Mouse (Mus musculus): ENCODE results near the gene Car5a.

The Car5a gene

DNA sequence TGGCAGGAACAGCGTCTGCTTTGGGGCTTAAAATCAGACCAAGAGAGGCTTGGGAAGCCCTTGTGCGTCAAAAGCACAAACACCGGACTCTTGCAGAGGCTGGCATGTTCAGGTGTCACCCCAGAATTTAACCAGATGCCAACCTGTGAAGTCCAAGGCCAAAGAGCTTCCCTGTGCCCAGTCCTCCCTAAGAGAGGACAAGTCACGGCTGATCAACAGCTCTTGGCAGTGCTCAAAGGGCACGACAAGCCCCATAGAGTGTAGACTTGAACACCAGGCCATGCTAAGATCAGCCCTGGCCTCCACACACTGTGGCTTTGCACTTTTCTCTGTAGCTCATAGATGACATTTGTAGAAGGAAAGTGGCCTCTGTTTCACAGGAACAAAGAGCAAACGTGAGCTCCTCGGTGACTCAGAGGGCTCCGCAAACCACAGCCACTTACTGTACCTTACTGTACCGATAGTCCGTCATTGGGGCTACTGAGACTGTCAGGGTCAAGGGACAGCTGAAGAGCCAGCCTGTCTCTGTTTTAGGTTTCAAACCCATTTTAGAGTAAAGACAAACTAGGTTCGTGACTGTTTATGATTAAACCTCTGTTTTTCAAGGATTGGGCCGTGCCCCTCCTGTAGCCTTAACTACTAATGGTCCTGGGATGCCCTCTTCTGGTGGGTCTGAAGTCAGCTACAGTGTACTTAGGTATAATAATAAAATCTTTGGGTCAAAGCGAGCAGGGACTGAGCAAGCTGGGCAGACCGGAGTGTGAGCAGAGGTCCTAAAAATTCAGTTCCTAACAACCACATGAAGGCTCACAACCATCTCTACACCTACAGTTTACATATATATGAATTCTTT, 11.8 kb downstream of the Car5a start:
- DNase-seq: no peak

DNA sequence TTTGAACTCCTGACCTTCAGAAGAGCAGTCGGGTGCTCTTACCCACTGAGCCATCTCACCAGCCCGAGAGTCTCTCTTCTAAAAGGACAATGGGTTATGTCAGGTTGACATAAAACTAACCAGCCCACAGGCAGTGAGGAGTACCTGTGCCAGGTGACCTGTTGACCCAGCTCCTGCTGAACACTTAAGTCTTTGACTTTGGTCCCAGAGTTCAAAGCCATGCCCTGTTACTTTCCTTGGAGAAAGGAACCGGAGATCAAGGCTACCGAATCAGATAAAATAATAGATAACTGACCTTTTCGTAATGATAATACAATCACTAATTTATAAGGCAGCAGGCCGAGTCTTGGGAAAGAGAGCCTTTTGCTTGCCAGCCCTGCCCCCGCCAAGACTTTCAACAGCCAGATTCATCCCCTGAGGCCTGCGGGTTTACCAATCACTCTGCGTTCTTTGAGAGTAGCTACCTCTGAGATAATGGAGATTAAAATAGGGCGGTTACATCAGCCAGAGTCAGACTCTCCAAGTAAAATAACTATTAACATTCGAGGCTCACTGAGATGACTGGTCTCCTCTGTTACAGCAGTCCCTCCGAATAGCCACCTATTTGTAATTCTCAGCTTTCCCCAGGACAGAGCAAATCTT, 12.6 kb downstream of the Car5a start:
- no peak for DNase-seq

DNA sequence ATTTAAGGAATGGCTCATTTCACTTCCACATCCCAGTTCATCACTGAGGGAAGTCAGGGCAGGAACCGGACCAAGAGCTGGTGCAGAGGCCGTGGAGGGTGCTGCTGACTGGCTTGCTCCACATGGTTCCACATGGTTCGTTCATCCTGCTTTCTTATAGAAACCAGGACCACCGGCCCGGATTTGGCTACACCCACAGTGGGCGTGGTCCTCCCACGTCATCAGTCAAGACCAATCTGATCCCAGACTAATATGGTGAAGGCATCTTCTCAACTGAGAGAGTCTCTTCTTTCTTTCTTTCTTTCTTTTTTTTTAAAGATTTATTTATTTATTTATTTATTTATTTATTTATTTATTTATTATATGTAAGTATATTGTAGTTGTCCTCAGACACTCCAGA, 13.1 kb downstream of the Car5a start:
- no peak for DNase-seq

GRCm38 (mm10) chr8:121930047-121930446, 14.7 kb downstream of the Car5a start:
- no peak for DNase-seq

GRCm38 (mm10) chr8:121927316-121927715, 17.4 kb downstream of the Car5a start:
- peak; percentile 69 for DNase-seq

- DNase-seq: no peak
Observed at GRCm38 (mm10) chr8:121926266-121926665, 18.4 kb downstream of the Car5a start.

DNA sequence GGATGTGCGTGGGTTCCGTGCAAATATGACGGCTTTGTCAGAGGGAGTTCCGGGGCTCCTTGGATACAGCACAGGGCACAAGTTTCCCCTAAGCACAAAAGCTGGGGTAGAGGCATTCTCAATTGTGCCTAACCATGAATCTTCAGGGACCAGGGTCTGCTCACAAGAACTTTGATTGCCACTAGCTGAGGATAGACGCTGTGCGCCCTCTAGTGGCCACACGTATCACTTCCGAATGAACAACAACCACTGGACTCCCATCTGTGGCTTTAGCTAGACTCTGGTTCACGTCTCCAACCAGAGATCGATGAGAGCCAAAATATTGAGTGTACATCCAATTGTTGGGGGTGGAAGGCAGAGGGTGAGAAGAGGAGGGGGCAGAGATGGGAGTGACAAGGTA, 19.1 kb downstream of the Car5a start:
- DNase-seq: peak; percentile 78

DNA sequence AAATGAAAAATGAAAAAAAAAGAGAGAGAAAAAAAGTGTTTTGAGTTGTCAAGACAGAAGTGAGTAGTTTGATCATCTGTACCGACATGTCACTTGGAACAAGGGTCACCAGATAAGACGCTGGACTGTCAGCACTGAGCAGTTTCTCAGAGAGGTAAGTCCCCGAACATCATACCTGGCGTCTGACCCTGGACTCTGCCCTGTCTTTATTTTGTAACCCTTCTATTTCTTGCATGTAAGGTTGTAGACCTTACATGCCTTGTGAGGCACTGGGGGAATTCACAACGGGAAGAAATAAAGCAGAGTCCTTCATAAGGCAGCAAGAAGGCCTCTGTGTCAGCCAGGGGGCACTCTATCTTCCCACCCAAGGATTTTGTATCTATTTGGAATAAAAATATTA, 20.0 kb downstream of the Car5a start:
- DNase-seq: no peak

- no peak for DNase-seq
Observed at GRCm38 (mm10) chr8:121922101-121922500, 22.6 kb downstream of the Car5a start.

GRCm38 (mm10) chr8:121921582-121921981, 23.1 kb downstream of the Car5a start:
- DNase-seq: no peak

GRCm38 (mm10) chr8:121919731-121920130, 25.0 kb downstream of the Car5a start:
- no peak for DNase-seq

DNA sequence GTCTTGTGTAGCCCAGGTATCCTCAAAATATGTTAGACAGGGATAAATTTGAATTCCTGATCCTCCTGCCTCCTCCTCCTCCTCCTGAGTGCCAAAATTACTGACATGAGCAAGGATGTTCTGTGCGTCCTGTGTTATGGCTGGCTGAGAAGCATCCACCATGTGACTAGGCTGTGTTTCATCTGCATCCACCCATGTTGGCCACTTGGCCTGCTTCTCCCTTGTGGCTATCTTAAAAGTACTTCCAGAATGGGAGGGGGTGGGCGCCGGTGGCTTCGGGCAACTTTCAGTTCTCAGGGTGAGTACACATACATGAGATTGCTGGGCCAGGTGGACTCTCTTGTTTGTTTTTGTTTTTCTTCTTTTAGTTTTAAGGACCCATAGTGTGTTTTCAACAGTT, 25.5 kb downstream of the Car5a start:
- no peak for DNase-seq

DNA sequence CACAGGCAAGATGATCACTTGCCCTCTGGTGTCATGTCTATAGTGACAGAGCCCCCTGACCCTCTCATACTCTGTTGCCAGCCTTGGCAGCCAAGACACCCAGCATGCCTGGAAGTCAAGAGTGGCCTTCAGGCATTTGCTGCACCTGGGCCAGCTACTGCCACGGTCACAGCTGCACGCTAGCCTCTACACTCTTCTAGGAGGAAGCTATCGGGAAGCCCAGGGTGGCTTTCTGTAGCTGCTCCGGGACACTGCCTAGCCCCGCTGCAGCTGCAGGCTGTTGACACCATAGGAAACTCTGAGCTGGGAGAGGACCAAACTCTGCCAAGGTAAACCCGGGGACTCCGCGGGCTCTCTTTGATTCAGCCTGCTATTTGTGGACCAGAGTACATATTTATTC, 31.3 kb downstream of the Car5a start:
- DNase-seq: no peak

DNA sequence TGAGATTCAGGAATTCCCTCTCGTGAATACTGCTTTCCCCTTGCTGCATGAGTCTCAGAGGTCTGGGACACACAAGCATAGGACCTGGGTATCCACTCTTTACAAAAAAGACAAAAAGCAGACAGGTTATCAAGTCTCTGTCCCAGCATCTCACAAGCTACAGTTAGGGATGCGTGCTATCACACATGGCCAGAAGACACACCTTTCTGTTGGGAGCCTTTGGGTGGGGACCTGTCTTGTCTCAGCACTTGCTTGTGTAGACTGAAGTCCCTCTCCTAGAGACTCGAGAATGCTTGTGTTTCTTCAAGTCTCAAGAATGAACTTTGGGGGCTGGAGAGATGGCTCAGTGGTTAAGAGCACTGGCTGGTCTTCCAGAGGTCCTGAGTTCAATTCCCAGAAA, 31.9 kb downstream of the Car5a start:
- DNase-seq: no peak

GRCm38 (mm10) chr8:121911987-121912386, 32.7 kb downstream of the Car5a start:
- no peak for DNase-seq

DNA sequence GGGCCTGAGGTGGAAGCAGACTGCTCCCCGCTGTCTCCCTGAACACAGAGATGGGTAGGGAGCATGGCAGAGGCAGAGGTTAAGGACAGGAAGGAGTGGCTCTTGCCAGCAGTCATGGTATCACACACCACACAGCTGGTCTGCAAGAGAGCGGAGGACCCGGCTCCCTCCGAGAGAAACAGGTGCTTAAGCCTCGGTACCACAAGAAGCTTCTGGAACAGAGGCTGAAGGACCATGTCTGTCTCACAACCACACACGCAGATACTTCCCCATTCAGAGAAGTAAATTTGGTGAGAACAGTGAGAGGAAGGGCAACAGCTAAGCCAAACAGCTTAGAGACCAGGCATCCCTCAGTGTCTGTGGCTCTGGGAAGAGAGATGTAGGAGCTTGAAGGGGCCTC, 33.3 kb downstream of the Car5a start:
- no peak for DNase-seq

DNA sequence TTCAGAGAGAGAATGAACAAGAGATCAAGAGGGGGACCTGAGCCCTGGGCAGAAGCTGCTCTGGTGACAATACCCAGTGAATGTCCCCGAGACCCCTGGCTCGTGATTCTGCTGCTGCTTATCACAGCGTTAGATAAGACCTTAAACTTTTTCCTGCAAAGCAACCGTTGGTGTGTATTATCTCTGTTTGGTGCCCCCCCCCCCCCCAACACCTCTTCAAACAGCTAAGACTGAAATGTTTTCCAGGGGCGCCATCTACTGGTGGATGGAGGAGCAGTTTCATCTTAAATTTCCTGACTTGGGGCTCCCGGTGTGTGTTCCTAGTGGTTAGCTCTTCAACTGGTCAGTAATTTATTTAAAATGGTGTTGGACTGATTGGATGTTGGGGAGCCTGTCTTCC, 35.0 kb downstream of the Car5a start:
- DNase-seq: peak; percentile 74

DNA sequence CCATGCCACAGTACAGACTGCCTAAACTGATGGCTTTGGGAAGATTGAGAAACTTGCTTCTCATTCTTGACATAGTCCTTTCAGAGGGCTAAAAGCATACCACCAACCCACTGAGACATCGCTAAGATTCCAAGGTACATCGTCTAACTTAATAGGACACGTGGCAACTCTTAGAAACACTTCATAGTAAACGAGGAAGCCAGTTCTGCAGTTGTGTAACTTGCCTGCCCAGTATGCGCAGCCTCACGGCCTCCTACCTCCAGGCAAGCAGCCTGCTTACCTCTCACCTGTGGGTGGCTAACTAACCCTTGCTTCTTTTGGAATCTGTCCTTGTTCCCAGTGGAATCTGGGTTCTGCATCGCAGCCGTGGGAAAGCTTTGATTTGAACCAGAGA, 35.6 kb downstream of the Car5a start:
- no peak for DNase-seq

DNA sequence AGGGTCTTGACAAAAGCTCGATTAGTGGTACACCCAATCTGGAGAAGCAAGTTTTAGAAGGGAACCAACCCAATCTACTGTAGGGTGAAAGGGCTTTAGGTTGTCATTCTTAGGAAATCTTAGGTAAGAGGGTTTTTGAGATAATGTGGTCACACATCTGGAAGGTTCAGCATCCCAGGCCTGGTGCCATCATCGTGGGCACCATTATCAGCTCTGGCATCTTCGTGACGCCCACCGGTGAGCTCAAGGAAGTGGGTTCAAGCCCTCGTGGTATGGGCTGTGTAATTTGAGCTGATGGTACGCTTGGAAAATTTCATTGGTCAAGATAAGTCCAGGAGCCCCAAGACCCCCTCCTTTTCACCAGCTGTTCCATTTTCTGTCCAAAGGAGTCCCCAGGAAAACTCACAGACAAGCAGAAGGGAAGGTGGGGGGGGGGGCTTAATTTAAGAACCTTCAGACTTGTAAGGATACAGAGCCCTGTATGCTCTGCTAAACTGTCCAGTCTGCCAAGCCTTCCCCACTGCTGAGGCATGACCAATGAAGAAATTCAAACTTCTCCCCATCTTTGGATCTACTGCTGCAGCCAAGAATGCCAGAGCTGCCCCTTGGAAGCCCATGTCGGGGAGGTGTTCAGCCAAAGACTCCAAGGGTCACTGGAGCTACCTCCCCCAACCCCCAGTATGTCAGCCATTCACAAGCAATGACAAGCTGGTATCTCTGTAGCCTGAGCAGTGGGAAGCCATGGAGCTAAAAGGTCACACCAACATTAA, 36.1 kb downstream of the Car5a start:
- DNase-seq: no peak

GRCm38 (mm10) chr8:121907587-121908248, 37.0 kb downstream of the Car5a start, which contains the start of gene Slc7a5:
Gene Slc7a5 (minus strand): TSS chr8:121907694.
- DNase-seq: peak; percentile 94

GRCm38 (mm10) chr8:121906542-121907512, 37.9 kb downstream of the Car5a start:
- DNase-seq: no peak

DNA sequence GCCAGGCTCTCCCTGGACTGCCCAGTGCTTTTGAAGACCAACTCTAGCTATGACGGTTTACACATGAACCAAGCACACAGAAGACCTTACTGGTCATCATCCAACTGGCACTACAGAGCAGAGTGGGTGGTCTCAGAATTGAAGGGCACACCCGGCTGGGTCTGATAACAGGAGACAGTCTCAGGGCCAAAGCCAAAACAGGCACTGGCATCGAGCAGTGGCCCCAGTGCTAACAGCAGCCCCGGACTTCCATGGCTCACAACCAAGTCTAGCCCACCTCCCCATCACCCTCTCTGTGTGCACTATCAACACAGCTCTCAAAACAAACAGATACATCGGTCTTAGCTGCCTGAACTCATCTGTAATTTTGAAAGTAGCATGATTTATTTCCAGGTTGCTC, 38.8 kb downstream of the Car5a start:
- DNase-seq: no peak

Data from kidney, adult 9 months (tissue).